Mouse (Mus musculus) embryonic fibroblast, embryonic 13.5 days (primary cell): ENCODE data around the gene Ciao1.

Experiments
- CTCF ChIP-seq: IDR thresholded peaks from 2 replicates; pipeline ENCODE4 v1.5.1; 2011; ENCODE audit warnings: mild to moderate bottlenecking, control low read depth, low read length, moderate library complexity, borderline replicate concordance; ENCODE audit not compliant: insufficient read depth
- POLR2A ChIP-seq: IDR thresholded peaks from 2 replicates; pipeline ENCODE4 v1.6.1; 2011; ENCODE audit warnings: low read depth, mild to moderate bottlenecking, control low read depth, low read length, moderate library complexity

DNA sequence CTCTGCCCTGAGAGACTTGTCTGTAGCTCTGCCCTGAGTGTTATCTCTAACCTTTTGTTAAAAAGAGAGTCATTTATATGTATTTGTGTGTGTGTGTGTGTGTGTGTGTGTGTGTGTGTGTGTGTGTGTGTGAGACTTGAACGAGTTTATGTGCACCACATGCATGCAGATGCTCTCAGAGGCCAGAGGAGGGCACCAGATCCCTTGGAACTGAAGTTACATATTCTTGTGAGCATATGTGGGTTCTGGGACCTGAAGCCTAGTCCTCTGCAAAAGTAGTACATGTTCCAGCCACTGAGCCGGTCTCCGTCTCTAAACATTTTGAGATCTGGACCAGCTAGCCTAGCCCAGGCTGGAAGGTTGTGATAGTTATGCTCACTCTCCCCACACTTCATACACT lies 22.4 kb downstream of the Ciao1 start:
- TF ChIP-seq CTCF = no peak
- TF ChIP-seq POLR2A = no peak
